Mouse (Mus musculus): Measurements from ENCODE around the gene Ccdc78.

Gene Ccdc78

DNA sequence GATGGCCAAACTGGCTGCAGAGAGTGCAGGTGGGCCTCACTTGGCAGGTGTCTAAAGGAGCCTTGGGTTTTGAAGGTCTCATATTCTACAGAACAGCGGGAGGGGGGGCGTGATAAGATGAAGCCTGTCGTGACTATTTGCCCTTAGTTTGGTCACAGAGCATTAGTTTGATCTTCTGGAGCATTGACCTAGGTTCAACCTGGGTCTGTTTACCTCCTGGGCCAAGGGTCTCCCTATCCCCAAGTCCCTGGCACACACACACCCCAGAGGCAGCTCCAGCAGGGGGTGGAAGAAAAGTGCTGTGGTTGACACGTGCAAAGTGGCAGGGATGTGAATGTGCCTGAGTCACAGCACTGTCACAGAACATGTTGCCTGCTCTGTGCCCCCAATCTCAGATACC is 24.5 kb downstream of the Ccdc78 start:
- no peak for DNase-seq (ENCODE audit: low spot score in 2 of 2)

DNA sequence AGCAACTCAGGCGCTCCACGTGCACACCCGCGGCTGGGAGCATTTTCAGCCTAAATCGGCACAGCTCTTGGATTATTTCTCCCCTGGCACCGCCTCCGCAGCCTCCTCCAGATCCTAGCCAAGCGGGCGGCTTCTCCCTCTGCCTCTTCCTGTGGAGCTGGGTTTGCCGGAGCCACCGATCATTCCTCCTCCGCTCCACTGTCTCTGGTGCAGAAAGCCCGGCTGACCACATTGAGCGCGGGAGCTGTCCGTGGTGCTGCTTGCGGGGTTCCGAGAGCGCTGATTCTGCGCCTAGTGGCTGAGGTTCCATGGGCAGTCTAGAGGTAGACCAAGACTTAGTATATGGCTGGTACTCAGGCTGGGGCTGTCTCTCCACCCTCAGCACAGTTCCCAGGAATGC is 27.1 kb downstream of the Ccdc78 start:
- peak; percentile 68 to 71 for DNase-seq (ENCODE audit: low spot score in 2 of 2)

DNA sequence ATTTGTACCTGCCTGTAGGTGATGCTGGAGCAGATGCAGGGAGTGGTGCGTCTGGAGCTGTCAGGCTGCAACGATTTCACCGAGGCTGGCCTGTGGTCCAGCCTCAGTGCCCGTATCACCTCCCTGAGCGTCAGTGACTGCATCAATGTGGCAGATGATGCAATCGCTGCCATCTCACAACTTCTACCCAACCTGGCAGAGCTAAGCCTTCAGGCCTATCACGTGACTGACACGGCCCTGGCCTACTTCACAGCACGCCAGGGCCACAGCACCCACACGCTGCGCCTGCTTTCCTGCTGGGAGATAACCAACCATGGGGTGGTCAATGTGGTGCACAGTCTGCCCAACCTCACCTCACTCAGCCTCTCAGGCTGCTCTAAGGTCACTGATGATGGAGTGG is 31.3 kb downstream of the Ccdc78 start:
- DNase-seq (ENCODE audit: low spot score in 2 of 2) = no peak

GRCm38 (mm10) chr17:25818851-25819780 is 32.7 kb downstream of the Ccdc78 start:
- DNase-seq (ENCODE audit: low spot score in 2 of 2) = no peak

- peak; percentile 49 to 73 for DNase-seq (ENCODE audit: low spot score in 2 of 2)
Observed at GRCm38 (mm10) chr17:25823452-25823851, 37.1 kb downstream of the Ccdc78 start, which contains the start of gene Wdr24. Gene Wdr24 (plus strand): TSS chr17:25823627.

DNA sequence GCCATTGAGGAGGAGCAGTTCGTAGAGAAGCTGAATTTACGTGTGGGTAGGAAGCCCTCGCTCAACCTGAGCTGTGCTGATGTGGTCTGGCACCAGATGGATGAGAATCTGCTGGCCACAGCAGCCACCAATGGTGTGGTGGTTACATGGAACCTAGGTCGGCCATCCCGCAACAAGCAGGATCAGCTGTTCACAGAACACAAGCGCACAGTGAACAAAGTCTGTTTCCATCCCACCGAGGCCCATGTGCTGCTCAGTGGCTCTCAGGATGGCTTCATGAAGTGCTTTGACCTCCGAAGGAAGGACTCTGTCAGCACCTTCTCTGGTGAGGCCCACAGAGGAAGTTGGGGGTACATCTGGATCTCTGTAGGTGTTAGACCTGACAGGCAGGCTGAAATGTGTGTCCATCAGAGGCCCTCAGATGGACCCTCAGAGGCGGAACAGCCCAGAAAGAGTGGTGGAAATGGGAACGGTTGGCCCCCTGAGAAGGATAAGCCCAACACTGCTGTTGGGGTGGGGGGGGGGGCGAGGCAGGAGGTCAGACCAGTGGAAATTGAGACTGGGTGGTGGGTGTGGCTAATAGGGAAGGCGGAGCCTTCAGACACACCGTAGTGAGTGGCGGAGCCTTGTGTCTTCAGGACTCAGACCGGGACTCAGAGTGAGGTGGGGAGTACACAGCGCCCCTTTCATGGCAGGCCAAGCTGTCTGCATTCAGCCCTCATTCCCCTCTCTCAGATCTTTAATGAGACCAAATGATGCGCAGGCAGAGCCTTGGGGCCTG is 38.2 kb downstream of the Ccdc78 start:
- DNase-seq (ENCODE audit: low spot score in 2 of 2) = no peak

- DNase-seq (ENCODE audit: low spot score in 2 of 2) = no peak
Observed at GRCm38 (mm10) chr17:25825311-25825710, 38.9 kb downstream of the Ccdc78 start.

DNA sequence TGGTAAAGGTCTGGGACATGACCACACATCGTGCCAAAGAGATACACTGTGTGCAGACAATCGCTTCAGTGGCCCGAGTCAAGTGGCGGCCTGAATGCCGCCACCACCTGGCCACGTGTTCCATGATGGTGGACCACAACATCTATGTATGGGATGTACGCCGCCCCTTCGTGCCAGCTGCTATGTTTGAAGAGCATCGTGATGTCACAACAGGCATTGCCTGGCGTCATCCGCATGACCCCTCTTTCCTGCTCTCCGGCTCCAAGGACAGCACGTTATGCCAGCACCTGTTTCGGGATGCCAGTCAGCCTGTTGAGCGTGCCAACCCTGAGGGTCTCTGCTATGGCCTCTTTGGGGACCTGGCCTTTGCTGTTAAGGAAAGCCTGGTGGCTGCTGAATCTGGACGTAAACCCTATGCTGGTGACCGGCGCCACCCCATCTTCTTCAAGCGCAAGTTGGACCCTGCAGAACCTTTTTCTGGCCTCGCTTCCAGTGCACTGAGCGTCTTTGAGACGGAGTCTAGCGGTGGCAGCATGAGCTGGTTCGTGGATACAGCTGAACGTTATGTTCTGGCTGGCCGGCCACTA is 39.7 kb downstream of the Ccdc78 start:
- no peak for DNase-seq (ENCODE audit: low spot score in 2 of 2)

- DNase-seq (ENCODE audit: low spot score in 2 of 2) = no peak
Observed at GRCm38 (mm10) chr17:25827011-25827410, 40.6 kb downstream of the Ccdc78 start.

GRCm38 (mm10) chr17:25827546-25828222 is 41.3 kb downstream of the Ccdc78 start:
- DNase-seq (ENCODE audit: low spot score in 2 of 2) = no peak

DNA sequence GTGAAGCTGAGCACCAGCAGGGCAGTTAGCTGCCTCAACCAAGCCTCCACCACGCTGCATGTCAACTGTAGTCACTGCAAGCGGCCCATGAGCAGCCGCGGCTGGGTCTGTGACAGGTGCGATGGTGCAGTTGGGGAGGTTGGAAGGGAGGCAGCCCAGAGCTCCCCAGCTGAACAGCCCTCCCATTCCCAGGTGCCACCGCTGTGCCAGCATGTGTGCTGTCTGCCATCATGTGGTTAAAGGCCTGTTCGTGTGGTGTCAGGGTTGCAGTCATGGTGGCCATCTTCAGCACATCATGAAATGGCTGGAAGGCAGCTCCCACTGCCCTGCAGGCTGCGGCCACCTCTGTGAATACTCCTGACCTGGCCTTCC is 41.8 kb downstream of the Ccdc78 start:
- DNase-seq (ENCODE audit: low spot score in 2 of 2) = peak in 1 of 2 experiments; percentile 31

DNA sequence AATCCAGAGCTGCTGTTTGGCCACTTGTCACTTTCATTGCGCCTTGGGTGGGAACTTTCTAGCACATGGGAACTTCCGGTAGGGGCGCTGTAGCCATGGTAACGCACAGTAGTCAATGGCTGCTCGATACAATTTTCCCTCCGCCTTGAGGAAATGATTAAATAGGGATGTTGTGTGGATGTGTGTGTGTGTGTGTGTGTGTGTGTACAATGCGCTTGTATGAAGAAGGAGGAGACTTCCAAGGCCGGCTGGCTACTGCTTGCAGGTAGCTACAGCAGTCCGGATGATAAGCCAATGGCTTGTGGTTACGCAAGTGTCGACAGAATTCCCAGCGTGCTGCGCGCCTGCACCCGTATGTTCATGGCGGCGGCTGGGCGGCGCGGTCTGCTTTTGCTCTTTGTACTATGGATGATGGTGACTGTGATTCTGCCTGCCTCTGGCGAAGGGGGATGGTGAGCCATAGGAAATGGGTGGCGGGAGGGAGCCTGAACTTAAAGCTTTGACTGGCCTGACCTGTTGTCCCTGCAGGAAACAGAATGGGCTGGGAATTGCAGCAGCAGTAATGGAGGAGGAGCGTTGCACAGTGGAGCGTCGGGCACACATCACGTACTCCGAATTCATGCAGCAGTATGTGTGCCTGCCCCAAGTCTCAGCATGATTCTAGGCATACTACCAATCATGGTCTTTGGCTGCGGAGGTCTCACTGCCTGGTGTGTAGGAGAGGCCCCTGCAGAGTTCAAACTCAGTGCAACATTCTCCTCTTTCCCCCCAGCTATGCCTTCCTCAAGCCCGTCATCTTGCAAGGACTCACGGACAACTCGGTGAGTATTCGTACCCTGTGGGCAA is 42.6 kb downstream of the Ccdc78 start, which contains the start of gene Jmjd8:
Jmjd8 (plus strand) TSS at position 156 of the 846 bp plus-strand sequence.
- DNase-seq (ENCODE audit: low spot score in 2 of 2) = peak; percentile 79 to 80

DNA sequence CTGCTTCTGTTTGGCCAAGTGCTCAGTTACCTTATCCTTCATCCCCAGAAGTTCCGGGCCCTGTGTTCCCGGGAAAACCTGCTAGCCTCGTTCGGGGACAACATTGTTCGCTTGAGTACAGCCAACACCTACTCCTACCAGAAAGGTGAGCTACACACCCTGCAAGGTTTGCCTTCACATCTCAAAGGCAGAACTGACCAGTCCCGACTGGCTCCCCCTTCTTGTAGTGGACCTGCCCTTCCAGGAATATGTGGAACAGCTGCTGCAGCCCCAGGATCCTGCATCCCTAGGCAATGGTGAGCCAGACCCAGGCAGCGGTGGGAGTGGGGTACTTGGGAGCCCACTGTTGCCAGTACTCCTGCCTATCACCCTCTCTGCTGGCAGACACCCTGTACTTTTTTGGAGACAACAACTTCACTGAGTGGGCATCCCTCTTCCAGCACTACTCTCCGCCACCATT is 43.2 kb downstream of the Ccdc78 start:
- peak in 1 of 2 experiments; percentile 22 for DNase-seq (ENCODE audit: low spot score in 2 of 2)

DNA sequence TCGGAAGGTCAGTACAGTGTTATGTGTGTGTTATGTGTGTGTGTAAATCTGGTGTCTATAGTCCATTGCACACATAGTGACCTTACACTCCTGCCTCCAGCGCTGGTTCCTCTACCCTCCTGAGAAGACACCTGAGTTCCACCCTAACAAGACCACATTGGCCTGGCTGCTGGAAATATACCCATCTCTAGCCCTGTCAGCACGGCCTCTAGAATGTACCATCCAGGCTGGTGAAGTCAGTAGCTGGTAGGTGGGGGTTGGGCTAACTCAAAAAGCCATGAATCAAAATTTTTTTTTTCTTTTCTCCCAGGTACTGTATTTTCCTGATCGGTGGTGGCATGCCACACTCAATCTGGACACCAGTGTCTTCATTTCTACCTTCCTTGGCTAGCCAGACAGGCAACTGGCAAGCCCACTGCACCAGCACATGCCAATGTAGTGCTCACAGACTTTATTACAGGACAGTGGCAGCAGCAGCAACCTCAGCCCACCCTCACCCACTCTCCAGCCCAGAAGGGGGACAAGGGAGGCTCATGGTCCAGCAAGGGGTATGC is 43.9 kb downstream of the Ccdc78 start:
- no peak for DNase-seq (ENCODE audit: low spot score in 2 of 2)

DNA sequence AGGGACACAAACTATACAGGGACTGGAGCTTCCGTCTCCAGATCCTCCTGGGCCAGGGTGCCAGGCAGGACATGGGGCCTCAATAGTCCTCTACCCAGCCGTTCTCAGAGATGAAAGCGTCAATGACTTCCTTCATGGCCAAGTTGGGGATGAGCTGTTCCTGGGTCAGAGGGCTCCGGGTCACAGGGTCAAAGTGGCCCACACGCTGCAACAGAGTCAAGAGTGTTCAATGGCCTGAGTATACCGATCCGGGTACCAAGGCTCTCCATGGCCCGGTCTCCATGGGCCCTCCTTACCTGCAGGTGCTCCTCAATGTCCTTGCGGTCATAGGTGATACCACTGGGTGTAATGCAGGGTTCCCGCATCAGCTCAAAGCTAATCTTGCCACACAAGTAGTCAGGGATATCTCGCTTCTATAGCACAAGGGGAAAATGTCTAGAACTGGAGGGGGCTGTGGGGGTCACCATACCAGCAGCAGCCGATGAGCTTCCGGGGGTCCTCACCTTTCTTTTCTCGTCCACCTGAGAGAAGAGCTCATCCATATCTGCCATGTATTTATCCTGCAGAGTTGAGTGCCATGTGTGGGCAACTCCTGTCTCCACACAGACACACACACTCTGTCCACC is 44.5 kb downstream of the Ccdc78 start:
- no peak for DNase-seq (ENCODE audit: low spot score in 2 of 2)

- peak in 1 of 2 experiments; percentile 33 for DNase-seq (ENCODE audit: low spot score in 2 of 2)
Observed at GRCm38 (mm10) chr17:25831451-25832281, 45.3 kb downstream of the Ccdc78 start.

DNA sequence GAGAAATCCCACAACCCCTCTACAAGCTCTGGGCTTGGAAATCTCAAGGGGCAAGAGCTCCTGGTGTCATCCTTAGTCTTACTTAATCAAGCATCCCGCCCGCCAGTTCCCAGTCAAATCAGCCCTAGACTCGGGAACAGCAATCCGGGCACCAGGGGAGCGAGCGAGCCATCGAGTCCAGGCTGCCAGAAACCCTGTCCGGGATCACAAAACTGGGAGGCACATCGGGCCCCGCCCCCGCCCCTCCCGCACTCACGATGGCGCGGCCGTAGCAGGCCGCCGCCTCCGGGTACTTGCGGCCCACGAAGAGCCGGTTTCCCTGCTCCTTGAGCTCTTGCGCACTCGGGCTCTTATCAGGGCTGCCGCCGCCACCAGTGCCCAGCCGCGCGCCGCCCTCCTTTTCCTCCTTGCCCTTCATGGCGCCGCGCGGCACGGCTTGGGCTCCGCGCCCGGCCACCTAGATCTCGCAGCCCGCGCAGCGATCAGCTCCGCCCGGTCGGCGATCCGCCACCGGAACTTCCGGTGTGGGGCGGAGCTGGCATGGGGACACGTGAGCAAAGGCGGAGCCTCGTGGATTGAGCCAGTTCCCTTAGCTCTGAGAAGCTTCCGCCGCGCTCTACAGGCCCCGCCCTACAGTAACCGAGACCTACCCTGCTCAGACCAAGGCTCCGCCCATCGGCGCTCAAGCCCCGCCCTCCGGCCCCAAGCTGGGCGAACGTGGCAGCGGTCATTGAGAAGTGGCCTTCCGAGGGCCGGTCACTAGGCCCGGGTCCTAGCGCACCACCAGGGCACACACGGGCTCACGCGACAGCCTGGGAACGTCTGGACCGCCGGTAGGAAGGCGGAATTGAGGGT is 46.3 kb downstream of the Ccdc78 start:
- DNase-seq (ENCODE audit: low spot score in 2 of 2) = peak; percentile 98 to 99

- peak in 1 of 2 experiments; percentile 88 for DNase-seq (ENCODE audit: low spot score in 2 of 2)
Observed at GRCm38 (mm10) chr17:25833291-25833663, 46.9 kb downstream of the Ccdc78 start, which contains the start of gene Stub1. Gene Stub1 (minus strand): TSS chr17:25833404.

Data from frontal cortex, postnatal 14 days (tissue).